20 mouse cellular contexts compared by ENCODE assay signal in the genomic region with DNA sequence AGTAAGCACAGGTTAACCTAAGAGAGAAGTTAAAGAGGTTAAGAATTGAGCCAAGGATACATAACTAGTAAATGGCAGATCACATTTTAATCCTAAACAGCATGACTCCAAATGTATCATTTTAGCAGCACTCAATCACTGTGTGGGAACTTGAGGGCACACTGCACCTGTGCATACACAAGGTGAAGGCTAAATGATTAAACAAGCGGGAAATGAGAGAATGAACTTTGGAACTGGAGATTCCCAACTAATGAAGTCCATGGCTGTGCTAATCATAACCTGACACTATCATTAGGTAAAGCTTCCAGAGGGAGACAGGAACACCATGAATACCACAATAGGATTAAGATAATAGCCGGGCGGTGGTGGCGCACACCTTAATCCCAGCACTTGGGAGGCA. TPM values are rescaled to one million over a fixed set of nuclear protein-coding genes. Genes with fewer than 3 reads are reported as not detected.
DNase-seq lines count a peak whose midpoint lies in the region; ATAC-seq and TF ChIP-seq lines count a peak whose summit lies in the region.
"Had no signal": no experiment of that assay in that cellular context is flagged by ENCODE, and none has a peak within 500 bp of the region (broad histone marks: within the 10 kb centered on the region; RNA-seq: fewer than 3 reads in every experiment).

No protein-coding gene starts in this region.

- no peak for TF ChIP-seq POLR2A in kidney, adult 2 months (IDR thresholded peaks at IDR 0.05; ENCODE audit: low read depth, low read length)
- TF ChIP-seq POLR2A in liver, adult 2 months (IDR thresholded peaks at IDR 0.05; ENCODE audit: extremely low read depth, insufficient read depth, low read length) = no peak

- H3K79me2 ChIP-seq in liver, adult 2 months (ENCODE audit: control insufficient read depth, insufficient read depth, low read length) = peaks cover 4% of the 10 kb centered on the region; the same call in 1 of the 2 replicates

- H3K27ac ChIP-seq in kidney, adult 2 months (ENCODE audit: insufficient read depth, low read depth, low read length) = no peak overlapping the region
- no peak overlapping the region for H3K27ac ChIP-seq in kidney, embryonic 15.5 days
- H3K27ac ChIP-seq in liver, adult 2 months (replicated peaks; ENCODE audit: insufficient read depth, low read depth, low read length) = no peak overlapping the region
- H3K27ac ChIP-seq in liver, embryonic 11.5 days (ENCODE audit: low read depth, low read length) = no peak overlapping the region
- no peak overlapping the region for H3K27ac ChIP-seq in intestine, postnatal 0 days (ENCODE audit: low read depth, low read length)
- H3K27ac ChIP-seq: embryonic facial prominence, embryonic 10.5 days; embryonic facial prominence, embryonic 12.5 days; forebrain, embryonic 13.5 days; forebrain, embryonic 15.5 days had no signal

- peak; percentile 38 for DNase-seq in kidney, adult 2 months
- peak; percentile 20 for DNase-seq in liver, adult 2 months (ENCODE audit: extremely low read depth, low read depth, low spot score)
- no peak for DNase-seq in liver, embryonic 11.5 days (ENCODE audit: low spot score)
- DNase-seq in adrenal gland, postnatal 10 days = no peak
- DNase-seq: adrenal gland, adult 2 months; adrenal gland, postnatal 14 days; adrenal gland, postnatal 36 days; cerebellum, adult 11-12 months; cerebellum, adult 2 months; cerebellum, adult 9-10 months; cerebellum, postnatal 10 days; cerebellum, postnatal 25 days had no signal

- H3K27me3 ChIP-seq in kidney, adult 2 months (replicated peaks; ENCODE audit: control insufficient read depth, insufficient read depth, low read length) = no peaks in the 10 kb centered on the region
- H3K27me3 ChIP-seq in kidney, embryonic 15.5 days = no peaks in the 10 kb centered on the region
- no peaks in the 10 kb centered on the region for H3K27me3 ChIP-seq in liver, adult 2 months (ENCODE audit: control insufficient read depth, insufficient read depth, low read length)
- no peaks in the 10 kb centered on the region for H3K27me3 ChIP-seq in liver, embryonic 11.5 days (replicated peaks; ENCODE audit: control insufficient read depth, insufficient read depth, low read length)
- H3K27me3 ChIP-seq in intestine, postnatal 0 days (replicated peaks; ENCODE audit: control insufficient read depth, insufficient read depth, low read length) = no peaks in the 10 kb centered on the region
- H3K27me3 ChIP-seq: embryonic facial prominence, embryonic 12.5 days; forebrain, embryonic 13.5 days; forebrain, embryonic 15.5 days had no signal

- H3K36me3 ChIP-seq in kidney, adult 2 months (ENCODE audit: control insufficient read depth, insufficient read depth, low read length) = no peaks in the 10 kb centered on the region; the same call in 1 of the 2 replicates
- H3K36me3 ChIP-seq in kidney, embryonic 15.5 days = peaks cover 91% of the 10 kb centered on the region
- peaks cover 42% of the 10 kb centered on the region for H3K36me3 ChIP-seq in liver, adult 2 months (ENCODE audit: control insufficient read depth, insufficient read depth, low read length)
- peaks cover 25% of the 10 kb centered on the region for H3K36me3 ChIP-seq in liver, embryonic 11.5 days (ENCODE audit: control insufficient read depth, insufficient read depth, low read length)
- peaks cover 78% of the 10 kb centered on the region for H3K36me3 ChIP-seq in intestine, postnatal 0 days (ENCODE audit: control insufficient read depth, insufficient read depth)

- TF ChIP-seq CTCF in kidney, adult 2 months (conservative IDR thresholded peaks at IDR 0.05; ENCODE audit: insufficient read depth, insufficient read length, low read depth, low read length) = no peak
- no peak for TF ChIP-seq CTCF in liver, adult 2 months (IDR thresholded peaks at IDR 0.05; ENCODE audit: low read depth, low read length)
- no peak for TF ChIP-seq CTCF in intestine, postnatal 0 days (IDR thresholded peaks at IDR 0.05; ENCODE audit: low read depth)

- H3K9ac ChIP-seq in kidney, embryonic 15.5 days = no peak overlapping the region
- no peak overlapping the region for H3K9ac ChIP-seq in liver, adult 2 months (ENCODE audit: low read depth, low read length)
- no peak overlapping the region for H3K9ac ChIP-seq in liver, embryonic 11.5 days (ENCODE audit: low read depth, low read length)
- H3K9ac ChIP-seq in intestine, postnatal 0 days (ENCODE audit: low read depth, low read length) = no peak overlapping the region
- H3K9ac ChIP-seq: embryonic facial prominence, embryonic 12.5 days; forebrain, embryonic 13.5 days; forebrain, embryonic 15.5 days had no signal

- H3K4me2 ChIP-seq in kidney, embryonic 15.5 days = no peak overlapping the region
- H3K4me2 ChIP-seq in liver, embryonic 11.5 days = no peak overlapping the region
- H3K4me2 ChIP-seq in intestine, postnatal 0 days (replicated peaks; ENCODE audit: low read depth) = no peak overlapping the region
- H3K4me2 ChIP-seq: embryonic facial prominence, embryonic 12.5 days; forebrain, embryonic 13.5 days; forebrain, embryonic 15.5 days had no signal

- no peak for ATAC-seq in kidney, embryonic 15.5 days (replicated peaks; ENCODE audit: low FRiP score)
- ATAC-seq in liver, embryonic 11.5 days (replicated peaks; ENCODE audit: low FRiP score) = no peak
- peak; percentile 69 for ATAC-seq in intestine, postnatal 0 days
- ATAC-seq: forebrain, embryonic 13.5 days; forebrain, embryonic 15.5 days had no signal

- no peaks in the 10 kb centered on the region for H3K4me1 ChIP-seq in kidney, adult 2 months (ENCODE audit: control insufficient read depth, insufficient read depth, low read length)
- H3K4me1 ChIP-seq in kidney, embryonic 15.5 days = no peaks in the 10 kb centered on the region
- 0 out of 2 replicates have a peak, but pooled peaks cover 2% of the 10 kb centered on the region for H3K4me1 ChIP-seq in liver, adult 2 months (ENCODE audit: control insufficient read depth, insufficient read depth, low read length)
- H3K4me1 ChIP-seq in liver, embryonic 11.5 days (replicated peaks; ENCODE audit: control insufficient read depth, insufficient read depth, low read length) = no peaks in the 10 kb centered on the region
- H3K4me1 ChIP-seq in intestine, postnatal 0 days (replicated peaks; ENCODE audit: control insufficient read depth, insufficient read depth, low read length) = no peaks in the 10 kb centered on the region
- H3K4me1 ChIP-seq: embryonic facial prominence, embryonic 10.5 days; embryonic facial prominence, embryonic 12.5 days; forebrain, embryonic 13.5 days; forebrain, embryonic 15.5 days had no signal

- no peak overlapping the region for H3K4me3 ChIP-seq in kidney, adult 2 months (ENCODE audit: insufficient read depth, low read depth, low read length)
- H3K4me3 ChIP-seq in kidney, embryonic 15.5 days (replicated peaks) = no peak overlapping the region
- H3K4me3 ChIP-seq in liver, adult 2 months (ENCODE audit: insufficient read depth, low read depth, low read length) = no peak overlapping the region
- no peak overlapping the region for H3K4me3 ChIP-seq in liver, embryonic 11.5 days (ENCODE audit: low read depth, low read length)
- no peak overlapping the region for H3K4me3 ChIP-seq in intestine, postnatal 0 days (ENCODE audit: low read depth, low read length)
- H3K4me3 ChIP-seq: embryonic facial prominence, embryonic 10.5 days; embryonic facial prominence, embryonic 12.5 days; forebrain, embryonic 13.5 days; forebrain, embryonic 15.5 days had no signal

- H3K9me3 ChIP-seq in kidney, embryonic 15.5 days (replicated peaks) = no peaks in the 10 kb centered on the region
- no peaks in the 10 kb centered on the region for H3K9me3 ChIP-seq in liver, embryonic 11.5 days (ENCODE audit: control insufficient read depth, low read length)
- H3K9me3 ChIP-seq in intestine, postnatal 0 days (ENCODE audit: control insufficient read depth) = no peaks in the 10 kb centered on the region
- H3K9me3 ChIP-seq: embryonic facial prominence, embryonic 10.5 days; embryonic facial prominence, embryonic 12.5 days; forebrain, embryonic 13.5 days; forebrain, embryonic 15.5 days had no signal

- 74% methylated on average over 4 of the region's 4 CpGs for WGBS in kidney, adult 2 months
- WGBS in kidney, embryonic 15.5 days = 92% methylated on average over 4 of the region's 4 CpGs
- 84% methylated on average over 4 of the region's 4 CpGs for whole genome bisulfite sequencing in liver, adult 2 months
- WGBS in liver, embryonic 11.5 days = 93% methylated on average over 4 of the region's 4 CpGs
- WGBS in intestine, postnatal 0 days = 66% methylated on average over 4 of the region's 4 CpGs

RNA-seq across cellular contexts. Expression of gene Ginm1, which starts 20.3 kb away (rescaled TPM):
- polyA plus RNA-seq in kidney, adult 2 months (2012; rRNA removed) = 49.0 and 49.8 TPM in 2 replicates
- 88.9 and 90.9 TPM in 2 replicates for polyA plus RNA-seq in kidney, embryonic 15.5 days (2015; fragmentation: Nextera tagmentation; extraction: Ambion mirVana)
- 34.4 and 64.2 TPM in 2 replicates for total RNA-seq in liver, adult 2 months (2014; rRNA removed)
- 13.6 TPM in 2 replicates for polyA plus RNA-seq in liver, adult 2 months (2012; rRNA removed)
- 41.5 and 48.0 TPM in 2 replicates for polyA plus RNA-seq in liver, embryonic 11.5 days (2014; fragmentation: Nextera tagmentation; extraction: Ambion mirVana)
- 91.9 and 92.8 TPM in 2 replicates for polyA plus RNA-seq in intestine, postnatal 0 days (2015; fragmentation: Nextera tagmentation; extraction: Ambion mirVana)
- total RNA-seq in adrenal gland, postnatal 10 days (2021) = 100 to 1,000 TPM; 206 to 214 TPM

RNA-seq across cellular contexts. Expression of gene Ppil4, which starts 20.3 kb away (rescaled TPM):
- 4.1 and 6.2 TPM in 2 replicates for polyA plus RNA-seq in kidney, adult 2 months (2012; rRNA removed)
- polyA plus RNA-seq in kidney, embryonic 15.5 days (2015; fragmentation: Nextera tagmentation; extraction: Ambion mirVana) = 39.0 and 39.5 TPM in 2 replicates
- 9.1 and 12.1 TPM in 2 replicates for total RNA-seq in liver, adult 2 months (2014; rRNA removed)
- 2.4 and 2.8 TPM in 2 replicates for polyA plus RNA-seq in liver, adult 2 months (2012; rRNA removed)
- 44.3 and 53.0 TPM in 2 replicates for polyA plus RNA-seq in liver, embryonic 11.5 days (2014; fragmentation: Nextera tagmentation; extraction: Ambion mirVana)
- polyA plus RNA-seq in intestine, postnatal 0 days (2015; fragmentation: Nextera tagmentation; extraction: Ambion mirVana) = 17.1 and 19.7 TPM in 2 replicates
- 10 to 100 TPM; 22.8 to 25.0 TPM for total RNA-seq in adrenal gland, postnatal 10 days (2021)

RNA-seq across cellular contexts. Expression of gene Katna1, which starts 46.5 kb away (rescaled TPM):
- 3.1 and 4.1 TPM in 2 replicates for polyA plus RNA-seq in kidney, adult 2 months (2012; rRNA removed)
- 56.6 and 57.7 TPM in 2 replicates for polyA plus RNA-seq in kidney, embryonic 15.5 days (2015; fragmentation: Nextera tagmentation; extraction: Ambion mirVana)
- 16.0 and 18.9 TPM in 2 replicates for total RNA-seq in liver, adult 2 months (2014; rRNA removed)
- 1.7 and 2.4 TPM in 2 replicates for polyA plus RNA-seq in liver, adult 2 months (2012; rRNA removed)
- polyA plus RNA-seq in liver, embryonic 11.5 days (2014; fragmentation: Nextera tagmentation; extraction: Ambion mirVana) = 63.6 and 68.0 TPM in 2 replicates
- 33.0 and 37.1 TPM in 2 replicates for polyA plus RNA-seq in intestine, postnatal 0 days (2015; fragmentation: Nextera tagmentation; extraction: Ambion mirVana)
- total RNA-seq in adrenal gland, postnatal 10 days (2021) = 10 to 100 TPM; 30.3 to 31.7 TPM

RNA-seq across cellular contexts. Expression of gene Zc3h12d, which starts 59.9 kb away (rescaled TPM):
- polyA plus RNA-seq in kidney, adult 2 months (2012; rRNA removed) = 0.98 and 1.8 TPM in 2 replicates
- polyA plus RNA-seq in kidney, embryonic 15.5 days (2015; fragmentation: Nextera tagmentation; extraction: Ambion mirVana) = 0.14 TPM in 2 replicates
- total RNA-seq in liver, adult 2 months (2014; rRNA removed) = 2.2 and 2.6 TPM in 2 replicates
- 1.6 TPM in 2 replicates for polyA plus RNA-seq in liver, adult 2 months (2012; rRNA removed)
- polyA plus RNA-seq in liver, embryonic 11.5 days (2014; fragmentation: Nextera tagmentation; extraction: Ambion mirVana) = 0.05 and 0.16 TPM in 2 replicates
- polyA plus RNA-seq in intestine, postnatal 0 days (2015; fragmentation: Nextera tagmentation; extraction: Ambion mirVana) = 0.92 and 1.2 TPM in 2 replicates
- 1 to 10 TPM in 1 of 2 experiments, under 1 TPM in 1; 1.00 to 1.1 TPM for total RNA-seq in adrenal gland, postnatal 10 days (2021)
- total RNA-seq: MEL had no signal
- polyA plus RNA-seq: C2C12; forebrain, embryonic 13.5 days had no signal

Comparison
In these comparisons a context has a peak if more than half of its experiments do, and no peak if none do; other contexts are left out.
1. DNase-seq: peak in kidney, adult 2 months (single experiment) and liver, adult 2 months (single experiment); none in liver, embryonic 11.5 days (single experiment) and adrenal gland, postnatal 10 days (single experiment).